Mouse (Mus musculus) layer of hippocampus, postnatal 25 days (tissue): ENCODE measurements around the gene Bri3. TPM values are rescaled to one million over a fixed set of nuclear protein-coding genes. Genes with fewer than 3 reads are reported as not detected.

ENCODE experiments used
- DNase-seq, 2 experiments: peaks; one replicate each; pipeline ENCODE4 v3.0.0; 2022; ENCODE audit warnings: mixed read lengths in 2 of 2, low spot score in 1 of 2; ENCODE audit errors: extremely low spot score in 1 of 2
- total RNA-seq, 2 experiments: library from RNA; stranded (reverse); gene quantifications; 2 replicates each; pipeline ENCODE4 v1.2.3; 2021

Bri3 gene
- total RNA-seq, 2 experiments from 2014 or later = 69.3 to 70.2 TPM

GRCm38 (mm10) chr5:144232531-144232930 is 11.7 kb upstream of the Bri3 start:
- no peak for DNase-seq

GRCm38 (mm10) chr5:144234222-144234621 is 10.0 kb upstream of the Bri3 start:
- no peak for DNase-seq

- no peak for DNase-seq
These were observed 9.5 kb upstream of the Bri3 start for GRCm38 (mm10) chr5:144234714-144235113.

GRCm38 (mm10) chr5:144238969-144239368 is 5.3 kb upstream of the Bri3 start:
- no peak for DNase-seq

GRCm38 (mm10) chr5:144245592-144245991 is 1.4 kb downstream of the Bri3 start:
- DNase-seq = no peak

- no peak for DNase-seq
These were observed 2.4 kb downstream of the Bri3 start for GRCm38 (mm10) chr5:144246669-144247068.

- no peak for DNase-seq
These were observed 3.1 kb downstream of the Bri3 start for GRCm38 (mm10) chr5:144247307-144247706.

- no peak for DNase-seq
These were observed 3.8 kb downstream of the Bri3 start for GRCm38 (mm10) chr5:144247906-144248585.

GRCm38 (mm10) chr5:144249871-144250270 is 5.6 kb downstream of the Bri3 start:
- no peak for DNase-seq

GRCm38 (mm10) chr5:144251876-144252577 is 7.8 kb downstream of the Bri3 start:
- DNase-seq = no peak

GRCm38 (mm10) chr5:144253212-144253611 is 9.0 kb downstream of the Bri3 start:
- no peak for DNase-seq

- no peak for DNase-seq
These were observed 10.0 kb downstream of the Bri3 start for GRCm38 (mm10) chr5:144254122-144254810.

- DNase-seq = peak; percentile 58
These were observed 10.8 kb downstream of the Bri3 start for GRCm38 (mm10) chr5:144254811-144255631.

- peak in 1 of 2 experiments; percentile 42 for DNase-seq
These were observed 11.6 kb downstream of the Bri3 start for GRCm38 (mm10) chr5:144255632-144256540.

GRCm38 (mm10) chr5:144256541-144256870 is 12.3 kb downstream of the Bri3 start:
- DNase-seq = no peak

- DNase-seq = no peak
These were observed 12.7 kb downstream of the Bri3 start for GRCm38 (mm10) chr5:144256888-144257287.

- no peak for DNase-seq
These were observed 13.3 kb downstream of the Bri3 start for GRCm38 (mm10) chr5:144257451-144258110.

GRCm38 (mm10) chr5:144258131-144258611 is 13.9 kb downstream of the Bri3 start:
- no peak for DNase-seq

GRCm38 (mm10) chr5:144258687-144259086 is 14.4 kb downstream of the Bri3 start:
- no peak for DNase-seq
